Mouse (Mus musculus) macrophage (primary cell): ENCODE measurements around the gene Strn4. TPM values are rescaled to one million over a fixed set of nuclear protein-coding genes. Genes with fewer than 3 reads are reported as not detected.

Experiments used
- H3K27ac ChIP-seq: fragments of 350-480 bp; formaldehyde crosslinking; 2 replicates; pipeline ENCODE4 v1.9.0; 2021
- H3K36me3 ChIP-seq: fragments of 350-480 bp; formaldehyde crosslinking; 2 replicates; pipeline ENCODE4 v1.9.0; 2021; ENCODE audit errors: inconsistent target
- H3K4me3 ChIP-seq: fragments of 350-480 bp; formaldehyde crosslinking; 2 replicates; pipeline ENCODE4 v1.9.0; 2021; ENCODE audit errors: inconsistent target
- H3K79me2 ChIP-seq: fragments of 350-480 bp; formaldehyde crosslinking; 2 replicates; pipeline ENCODE4 v1.9.0; 2021; ENCODE audit errors: inconsistent target
- WGBS: methylation state at CpG from one replicate; pipeline ENCODE4 v1.1.7; 2026; ENCODE audit warnings: inconsistent platforms; ENCODE audit not compliant: missing documents; 5-methylcytosine and 5-hydroxymethylcytosine counted together
- polyA plus RNA-seq: library from polyadenylated mRNA; stranded (reverse); fragments of 250-400 nt; gene quantifications from 3 replicates; pipeline ENCODE4 v1.2.4, GENCODE M21; 2018; ENCODE audit warnings: inconsistent platforms

Strn4 gene
- polyA plus RNA-seq, 1 experiment from 2014 or later, result 26.7 TPM

GRCm38 (mm10) chr7:16867488-16867887 lies 51.8 kb downstream of the Strn4 start:
- Histone ChIP-seq H3K79me2 (no peaks in the 10 kb centered on the region), H3K4me3 (no peak overlapping the region), H3K27ac (no peak overlapping the region), H3K36me3 (peaks cover 8% of the 10 kb centered on the region; the same call in 1 of the 2 replicates)
- 90% methylated on average over 3 of the region's 3 CpGs for WGBS

GRCm38 (mm10) chr7:16869497-16869896 lies 53.8 kb downstream of the Strn4 start:
- Histone ChIP-seq H3K27ac (no peak overlapping the region), H3K36me3 (peaks cover 8% of the 10 kb centered on the region; the same call in 1 of the 2 replicates), H3K4me3 (no peak overlapping the region), H3K79me2 (no peaks in the 10 kb centered on the region)
- 96% methylated on average over 16 of the region's 16 CpGs for WGBS

- Histone ChIP-seq H3K27ac (no peak overlapping the region), H3K79me2 (no peaks in the 10 kb centered on the region), H3K4me3 (no peak overlapping the region), H3K36me3 (0 out of 2 replicates have a peak, but pooled peaks cover 8% of the 10 kb centered on the region)
- WGBS, result 88% methylated on average over 10 of the region's 10 CpGs
Measured at GRCm38 (mm10) chr7:16871600-16871999, 55.9 kb downstream of the Strn4 start.

GRCm38 (mm10) chr7:16872478-16872877 lies 56.8 kb downstream of the Strn4 start:
- Histone ChIP-seq H3K4me3 (no peak overlapping the region), H3K79me2 (no peaks in the 10 kb centered on the region), H3K36me3 (0 out of 2 replicates have a peak, but pooled peaks cover 8% of the 10 kb centered on the region), H3K27ac (no peak overlapping the region)
- WGBS, result 95% methylated on average over 9 of the region's 9 CpGs

GRCm38 (mm10) chr7:16873392-16873791 lies 57.7 kb downstream of the Strn4 start:
- no peaks in the 10 kb centered on the region for H3K79me2 ChIP-seq
- H3K36me3 ChIP-seq, result 0 out of 2 replicates have a peak, but pooled peaks cover 8% of the 10 kb centered on the region
- H3K27ac ChIP-seq, result no peak overlapping the region
- no peak overlapping the region for H3K4me3 ChIP-seq
- 91% methylated on average over 4 of the region's 4 CpGs for WGBS

GRCm38 (mm10) chr7:16874190-16874589 lies 58.5 kb downstream of the Strn4 start:
- H3K79me2 ChIP-seq, result no peaks in the 10 kb centered on the region
- H3K27ac ChIP-seq, result peak overlapping the region; percentile 66
- 2% methylated on average over 17 of the region's 17 CpGs for WGBS
- 0 out of 2 replicates have a peak, but pooled peaks cover 8% of the 10 kb centered on the region for H3K36me3 ChIP-seq
- peak overlapping the region; percentile 37 for H3K4me3 ChIP-seq

GRCm38 (mm10) chr7:16874756-16875309 lies 59.1 kb downstream of the Strn4 start:
- 0 out of 2 replicates have a peak, but pooled peaks cover 4% of the 10 kb centered on the region for H3K36me3 ChIP-seq
- peak overlapping the region; percentile 66 for H3K27ac ChIP-seq
- H3K79me2 ChIP-seq, result no peaks in the 10 kb centered on the region
- 1% methylated on average over 27 of the region's 33 CpGs for WGBS
- H3K4me3 ChIP-seq, result peak overlapping the region; percentile 37

GRCm38 (mm10) chr7:16875310-16875325 lies 59.4 kb downstream of the Strn4 start, which contains the start of gene Dact3:
TSS of gene Dact3 (plus strand) at chr7:16875317.
- no CpG with 5 or more reads among the region's 1 CpGs for WGBS
- 0 out of 2 replicates have a peak, but pooled peaks cover under 1% of the 10 kb centered on the region for H3K36me3 ChIP-seq
- peak within 1 kb of the TSS; percentile 66 for H3K27ac ChIP-seq
- H3K79me2 ChIP-seq, result no peaks in the 10 kb centered on the region
- H3K4me3 ChIP-seq, result peak within 1 kb of the TSS; percentile 37

- 0% methylated on average over 28 of the region's 42 CpGs for WGBS
- no peaks in the 10 kb centered on the region for H3K36me3 ChIP-seq
- no peaks in the 10 kb centered on the region for H3K79me2 ChIP-seq
- no peak overlapping the region for H3K4me3 ChIP-seq
- H3K27ac ChIP-seq, result no peak overlapping the region
Measured at GRCm38 (mm10) chr7:16875326-16875725, 59.6 kb downstream of the Strn4 start.

GRCm38 (mm10) chr7:16876006-16876405 lies 60.3 kb downstream of the Strn4 start:
- Histone ChIP-seq H3K79me2 (no peaks in the 10 kb centered on the region), H3K27ac (no peak overlapping the region), H3K36me3 (no peaks in the 10 kb centered on the region), H3K4me3 (no peak overlapping the region)
- 42% methylated on average over 11 of the region's 11 CpGs for WGBS

GRCm38 (mm10) chr7:16876608-16877007 lies 60.9 kb downstream of the Strn4 start:
- no peaks in the 10 kb centered on the region for H3K79me2 ChIP-seq
- H3K4me3 ChIP-seq, result no peak overlapping the region
- no peaks in the 10 kb centered on the region for H3K36me3 ChIP-seq
- no peak overlapping the region for H3K27ac ChIP-seq
- 26% methylated on average over 13 of the region's 13 CpGs for WGBS

- H3K79me2 ChIP-seq, result no peaks in the 10 kb centered on the region
- 82% methylated on average over 3 of the region's 3 CpGs for WGBS
- no peak overlapping the region for H3K27ac ChIP-seq
- no peaks in the 10 kb centered on the region for H3K36me3 ChIP-seq
- H3K4me3 ChIP-seq, result no peak overlapping the region
Measured at GRCm38 (mm10) chr7:16877717-16878116, 62.0 kb downstream of the Strn4 start.

GRCm38 (mm10) chr7:16879796-16880547 lies 64.3 kb downstream of the Strn4 start:
- 88% methylated on average over 9 of the region's 9 CpGs for WGBS
- H3K4me3 ChIP-seq, result no peak overlapping the region
- H3K27ac ChIP-seq, result no peak overlapping the region
- H3K79me2 ChIP-seq, result no peaks in the 10 kb centered on the region
- H3K36me3 ChIP-seq, result no peaks in the 10 kb centered on the region

GRCm38 (mm10) chr7:16880615-16881014 lies 64.9 kb downstream of the Strn4 start:
- Histone ChIP-seq H3K4me3 (no peak overlapping the region), H3K36me3 (no peaks in the 10 kb centered on the region), H3K79me2 (no peaks in the 10 kb centered on the region), H3K27ac (no peak overlapping the region)
- 18% methylated on average over 5 of the region's 5 CpGs for WGBS

GRCm38 (mm10) chr7:16883162-16883561 lies 67.5 kb downstream of the Strn4 start:
- H3K4me3 ChIP-seq, result no peak overlapping the region
- no peaks in the 10 kb centered on the region for H3K79me2 ChIP-seq
- no peak overlapping the region for H3K27ac ChIP-seq
- 87% methylated on average over 3 of the region's 6 CpGs for WGBS
- no peaks in the 10 kb centered on the region for H3K36me3 ChIP-seq

- Histone ChIP-seq H3K36me3 (no peaks in the 10 kb centered on the region), H3K27ac (no peak overlapping the region), H3K79me2 (no peaks in the 10 kb centered on the region), H3K4me3 (no peak overlapping the region)
- 67% methylated on average over 4 of the region's 4 CpGs for WGBS
Measured at GRCm38 (mm10) chr7:16884334-16884733, 68.6 kb downstream of the Strn4 start.
